Mouse (Mus musculus) layer of hippocampus, adult 9-10 months (tissue): Measurements from ENCODE around the gene Wars.
"Not testable (repeated sequence)": the region's sequence is repeated elsewhere in the genome, so short reads cannot be mapped to it uniquely, and the experiment has no call there.

Source experiments
- DNase-seq: peaks from one replicate; pipeline ENCODE4 v3.0.0; 2022; ENCODE audit warnings: low spot score

Gene Wars

DNA sequence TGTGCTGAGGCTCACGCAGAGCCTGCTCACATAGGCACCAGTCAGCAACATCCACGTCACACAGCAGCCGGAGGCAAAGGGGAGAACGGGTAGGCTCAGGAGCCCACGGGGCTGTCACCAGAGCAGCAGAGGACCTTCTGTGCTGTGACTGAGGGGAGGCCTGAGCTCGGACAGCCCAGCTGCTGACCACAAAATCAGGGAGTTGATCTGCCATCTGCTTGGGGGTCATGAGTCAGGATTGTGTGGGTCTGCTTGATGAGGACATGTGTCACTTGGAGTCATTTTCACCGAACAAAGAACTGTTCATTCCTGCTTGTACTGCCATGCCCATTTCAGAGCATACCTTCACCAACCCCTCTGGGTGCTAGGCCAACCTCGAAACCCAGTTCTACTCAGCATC, 37.8 kb downstream of the Wars start:
- no peak for DNase-seq

DNA sequence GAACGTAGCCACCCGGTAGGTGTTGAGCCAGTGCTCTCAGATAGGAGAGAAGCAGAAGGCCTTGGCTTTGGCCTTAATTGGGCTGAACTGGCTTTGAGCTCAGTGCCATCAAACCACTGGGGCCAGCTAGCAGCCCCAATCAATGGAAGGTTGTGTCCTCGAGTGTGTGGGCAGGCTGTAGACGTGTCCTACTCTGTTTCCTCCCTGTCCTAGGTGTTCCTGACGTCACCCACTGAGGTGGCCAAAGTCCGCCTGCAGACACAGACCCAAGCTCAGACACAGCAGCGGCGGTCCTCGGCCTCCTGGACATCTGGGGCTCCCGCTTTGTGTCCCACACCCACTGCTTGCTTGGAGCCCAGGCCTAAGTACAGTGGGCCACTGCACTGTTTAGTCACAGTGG, 38.9 kb downstream of the Wars start:
- no peak for DNase-seq

DNA sequence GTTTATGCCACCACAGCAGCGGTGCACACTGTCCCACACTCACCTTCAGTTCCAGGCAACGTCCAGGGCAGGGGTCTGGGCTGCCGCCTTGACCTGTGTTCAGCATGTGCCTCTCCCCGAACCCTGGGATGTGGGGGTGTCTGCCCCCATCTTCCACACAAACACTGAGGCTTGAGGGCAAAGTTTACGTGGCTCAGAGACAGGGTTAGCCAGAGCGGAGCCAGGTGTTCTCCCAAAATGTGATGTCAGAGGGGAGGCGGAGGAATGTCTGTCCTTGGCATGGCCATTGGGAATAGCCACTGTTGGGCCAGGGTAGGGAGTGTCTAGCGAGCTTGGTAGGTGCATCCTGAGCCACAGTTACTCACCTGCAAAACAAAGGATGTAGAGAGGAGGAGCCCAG, 41.2 kb downstream of the Wars start:
- DNase-seq: no peak

DNA sequence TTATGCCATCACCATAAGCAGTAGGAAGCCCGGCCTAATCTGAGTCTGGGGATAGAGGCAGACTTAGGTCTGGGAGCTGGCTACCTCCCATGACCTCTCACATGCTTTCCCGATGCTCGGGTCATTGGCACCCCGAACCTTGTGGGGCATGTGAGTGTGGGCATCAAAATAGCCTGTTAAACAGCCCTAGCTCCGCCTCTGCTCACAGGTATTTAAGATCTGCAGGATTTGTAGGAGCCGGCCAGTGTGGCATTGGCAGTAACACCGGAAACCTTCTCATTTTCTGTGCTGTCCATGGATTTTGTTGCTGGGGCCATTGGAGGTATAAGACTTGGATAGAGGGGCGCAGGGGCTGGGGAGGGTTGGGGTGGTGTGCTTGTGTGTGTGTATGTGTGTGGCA, 43.1 kb downstream of the Wars start:
- DNase-seq: no peak

DNA sequence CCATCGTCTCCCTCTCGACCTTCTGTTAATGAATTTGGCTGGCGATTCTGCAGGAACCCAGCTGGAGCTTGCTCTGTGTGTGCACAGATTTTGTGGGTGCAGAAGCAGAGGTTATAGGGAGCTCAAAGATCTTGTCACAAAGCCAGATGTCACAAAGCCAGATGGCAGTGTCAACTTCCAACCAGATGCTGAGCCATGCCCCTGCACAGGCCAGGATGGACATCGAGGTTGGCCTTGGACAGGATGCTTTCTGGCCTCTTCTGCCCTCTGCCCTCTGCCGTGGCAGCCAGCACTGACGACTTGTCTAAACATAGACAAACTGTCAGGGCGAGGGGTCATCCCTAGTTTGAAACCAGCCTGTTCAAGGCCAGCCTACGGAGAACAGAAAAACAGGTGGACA, 43.8 kb downstream of the Wars start:
- DNase-seq: no peak

DNA sequence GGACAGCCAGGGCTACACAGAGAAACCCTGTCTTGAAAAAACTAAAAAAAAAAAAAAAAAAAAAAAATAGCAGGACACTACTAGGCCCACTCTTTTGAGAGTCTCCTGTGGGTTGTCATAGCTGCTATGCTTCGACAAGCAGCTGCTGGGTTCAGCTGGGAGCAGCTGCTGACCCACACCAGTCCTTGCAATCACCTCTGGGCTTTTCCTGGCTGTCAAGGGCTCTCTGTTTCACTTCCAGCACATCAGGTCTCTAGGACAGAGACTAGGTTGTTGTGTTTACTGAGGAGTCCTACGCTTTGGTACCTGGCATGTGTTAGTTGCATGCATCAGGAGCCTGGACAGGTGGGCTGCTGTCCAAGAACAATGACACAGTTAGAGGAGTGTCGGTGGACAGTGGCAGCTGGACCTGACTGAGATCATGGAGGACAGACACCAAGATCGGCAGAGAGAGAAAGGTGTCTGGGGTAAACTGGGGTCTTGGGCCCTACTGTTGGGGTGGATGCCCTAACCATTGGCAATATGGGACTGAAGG, 44.4 kb downstream of the Wars start:
- no peak for DNase-seq

DNA sequence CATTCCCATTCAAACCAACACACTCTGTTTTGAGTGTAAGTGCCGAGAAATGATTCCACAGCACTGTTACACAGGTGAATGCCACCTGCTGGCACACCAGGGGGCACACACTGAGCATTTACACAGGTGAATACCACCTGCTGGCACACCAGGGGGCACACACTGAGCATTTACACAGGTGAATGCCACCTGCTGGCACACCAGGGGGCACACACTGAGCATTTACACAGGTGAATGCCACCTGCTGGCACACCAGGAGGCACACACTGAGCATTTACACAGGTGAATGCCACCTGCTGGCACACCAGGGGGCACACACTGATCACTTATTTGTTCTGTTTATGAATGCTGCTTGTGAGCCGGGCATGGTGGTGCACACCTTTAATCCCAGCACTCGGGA, 45.9 kb downstream of the Wars start:
- DNase-seq: not testable (repeated sequence)

DNA sequence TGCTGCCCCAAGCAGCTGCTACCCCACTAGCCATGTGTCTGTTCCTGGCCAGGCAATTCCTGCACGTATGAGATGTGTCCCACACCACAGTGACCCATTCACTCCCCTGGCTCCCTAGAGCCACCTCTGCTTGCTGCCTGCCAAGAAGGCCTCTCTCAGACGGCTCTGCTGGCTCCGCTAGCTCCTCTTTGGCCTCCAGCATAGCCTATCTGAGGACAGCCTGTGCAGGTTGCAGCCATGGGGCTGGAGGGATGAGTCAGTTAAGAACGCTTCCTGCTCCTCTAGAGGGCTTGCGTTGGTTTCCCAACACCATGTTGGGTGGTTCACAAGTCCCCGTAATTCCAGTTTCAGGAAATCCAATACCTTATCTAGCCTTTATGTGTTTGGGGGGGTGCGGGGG, 51.3 kb downstream of the Wars start:
- DNase-seq: no peak

DNA sequence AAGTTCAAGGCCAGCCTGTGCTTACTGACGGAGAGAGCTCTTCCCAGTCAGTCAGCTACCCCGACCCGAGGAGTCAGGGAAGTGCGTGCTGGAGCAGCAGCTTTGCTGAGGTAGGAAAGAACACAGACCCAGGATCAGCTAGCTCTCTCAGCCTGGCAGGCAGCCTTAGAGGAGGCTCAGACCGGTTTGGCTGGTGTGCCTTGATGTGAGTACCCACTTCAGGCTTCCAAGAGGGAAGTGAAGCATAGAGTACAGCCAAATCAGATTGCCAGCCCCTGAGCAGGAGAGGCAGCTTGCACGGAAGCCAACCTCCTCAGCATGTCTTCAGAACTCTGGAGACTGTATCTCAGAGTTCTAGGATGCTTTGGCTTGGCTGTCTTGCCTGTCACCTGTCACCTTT, 52.8 kb downstream of the Wars start:
- no peak for DNase-seq

DNA sequence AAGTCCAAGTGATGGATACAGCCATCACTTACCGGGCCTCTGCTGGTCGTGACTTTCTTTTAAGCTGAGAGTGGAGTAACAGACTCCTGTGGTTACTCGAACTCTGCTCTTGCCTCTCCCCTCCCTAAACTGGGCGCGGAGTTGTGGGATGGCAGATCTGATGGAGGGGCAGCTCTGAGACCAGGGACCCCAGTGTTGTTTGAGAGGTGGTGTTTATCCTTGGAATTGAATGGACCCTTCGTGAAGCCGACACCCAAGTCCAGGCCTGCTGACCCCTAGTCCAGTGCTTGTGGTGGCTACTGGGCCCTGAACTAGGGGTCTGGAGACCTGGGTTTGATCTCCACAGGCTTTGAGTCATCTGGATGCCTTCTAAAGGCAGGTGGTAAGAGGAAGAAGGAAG, 57.3 kb downstream of the Wars start:
- no peak for DNase-seq

DNA sequence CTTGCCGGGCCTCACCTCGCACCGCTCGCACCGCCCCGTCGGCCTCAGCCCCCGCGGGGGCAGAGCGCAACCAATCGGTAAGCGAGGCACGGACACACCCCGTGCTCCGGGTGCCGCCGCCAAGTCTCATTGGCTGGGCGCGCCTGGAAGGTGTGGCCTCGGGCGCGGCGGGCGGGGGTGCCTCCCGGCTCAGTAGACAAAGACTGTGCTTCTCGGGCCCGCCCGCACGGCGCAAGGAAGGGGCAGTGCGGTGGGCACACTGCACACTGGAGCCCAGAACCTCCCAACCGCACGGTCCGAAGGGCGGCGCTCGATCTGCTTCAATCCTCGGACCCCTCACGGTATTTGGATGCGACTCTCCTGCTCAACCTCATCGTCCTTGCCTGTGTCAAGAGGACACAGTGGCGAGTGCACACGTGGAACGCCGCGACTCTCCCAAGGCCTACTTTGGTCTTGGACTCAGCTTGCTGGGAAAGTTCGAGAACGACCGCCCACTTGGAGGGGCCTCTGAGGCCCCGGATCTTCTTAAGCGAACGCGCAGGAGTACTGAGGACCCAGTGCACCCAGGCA, 58.0 kb downstream of the Wars start, which contains the start of the genes Slc25a29 and Slc25a47:
Gene Slc25a29 (minus strand): TSS at position 44 of the 570 bp plus-strand sequence.
Gene Slc25a47 (plus strand): TSS at position 207 of the 570 bp plus-strand sequence.
- DNase-seq: peak; percentile 89

DNA sequence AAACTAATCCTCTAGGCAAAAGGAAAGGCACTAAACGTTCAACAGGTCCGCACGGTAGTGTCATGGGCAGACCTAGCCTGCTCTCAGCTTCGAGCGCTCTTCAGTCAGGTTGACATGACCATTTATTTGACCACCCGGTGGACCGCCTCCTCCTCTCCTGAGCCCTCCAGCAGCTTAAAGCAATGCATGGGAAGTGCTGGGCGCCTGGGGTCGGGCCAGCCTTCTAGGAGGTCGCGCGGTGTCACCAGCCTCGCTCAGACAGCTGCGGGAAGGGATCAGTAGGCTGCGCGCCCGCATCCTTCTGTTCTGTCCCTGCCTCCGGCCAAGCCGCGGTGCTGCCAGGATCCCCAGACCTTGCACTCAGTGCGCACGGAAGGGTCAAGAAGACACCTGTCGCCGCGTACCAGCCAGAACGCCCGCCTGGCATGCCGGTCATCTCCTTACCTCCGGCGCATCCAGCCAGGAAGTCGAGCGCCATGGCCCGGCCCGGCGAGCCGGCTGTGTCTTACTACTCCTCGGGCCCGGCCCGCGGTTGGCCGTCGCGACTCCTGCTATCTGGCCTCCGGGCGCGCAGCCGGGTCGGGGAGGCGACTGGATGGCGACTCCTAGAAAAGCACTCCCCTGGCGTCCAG, 58.6 kb downstream of the Wars start:
- no peak for DNase-seq

DNA sequence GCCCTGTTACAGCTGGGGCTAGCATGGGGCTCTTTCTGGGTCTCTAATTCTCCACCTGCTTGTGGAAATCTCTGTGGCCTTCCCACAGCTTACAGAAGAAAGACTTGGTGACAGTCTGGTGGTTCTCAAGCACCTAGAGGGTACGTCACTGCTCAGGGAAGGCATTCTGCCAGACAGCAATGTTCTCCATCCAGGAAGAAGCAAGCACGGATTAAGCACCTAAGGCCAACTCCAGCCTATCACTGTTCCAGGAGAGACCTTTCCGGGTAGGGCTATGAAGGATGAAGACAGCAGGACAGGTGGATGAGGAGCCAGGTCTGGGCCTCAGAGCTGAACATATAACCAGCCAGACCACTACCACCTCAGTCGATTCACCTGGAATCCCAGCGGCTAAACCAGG, 59.2 kb downstream of the Wars start:
- DNase-seq: no peak

DNA sequence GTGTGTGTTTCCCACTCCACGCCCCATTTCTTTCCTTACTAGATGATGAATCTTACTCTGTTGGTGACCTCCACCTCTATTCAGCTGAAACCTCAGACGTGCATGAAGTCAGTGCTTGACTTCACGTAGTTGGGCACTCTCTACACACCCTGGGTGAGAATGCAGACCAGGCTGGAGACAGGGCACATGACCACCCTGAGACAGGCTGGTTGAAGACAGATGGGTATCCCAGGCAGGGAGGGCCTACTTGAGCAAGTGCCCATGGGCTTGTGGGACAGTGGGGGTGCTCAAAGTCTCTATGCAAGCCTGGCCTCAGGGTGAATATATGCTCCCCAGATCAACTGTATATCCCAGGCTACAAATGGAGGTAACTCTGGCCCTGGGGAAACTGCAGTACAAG, 59.6 kb downstream of the Wars start:
- DNase-seq: no peak

DNA sequence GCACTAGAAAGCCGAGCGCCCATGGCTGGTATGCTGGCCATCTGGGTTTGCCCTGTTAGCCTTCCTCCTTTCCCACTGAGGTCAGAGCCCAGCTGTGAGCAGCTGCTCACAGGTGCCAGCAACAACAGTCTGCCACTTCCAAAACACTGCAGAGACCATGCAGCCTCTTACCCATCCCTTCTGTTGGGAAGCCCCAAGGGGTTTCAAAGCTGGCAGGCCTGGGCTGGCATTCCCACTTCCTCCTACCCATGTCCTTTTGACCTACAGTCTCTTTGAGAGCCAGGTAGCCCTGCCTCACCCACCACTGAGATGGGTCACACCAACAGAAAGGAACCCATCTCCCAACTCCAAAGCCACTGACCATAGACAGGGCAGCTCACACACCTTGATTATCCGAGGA, 60.6 kb downstream of the Wars start:
- DNase-seq: no peak

DNA sequence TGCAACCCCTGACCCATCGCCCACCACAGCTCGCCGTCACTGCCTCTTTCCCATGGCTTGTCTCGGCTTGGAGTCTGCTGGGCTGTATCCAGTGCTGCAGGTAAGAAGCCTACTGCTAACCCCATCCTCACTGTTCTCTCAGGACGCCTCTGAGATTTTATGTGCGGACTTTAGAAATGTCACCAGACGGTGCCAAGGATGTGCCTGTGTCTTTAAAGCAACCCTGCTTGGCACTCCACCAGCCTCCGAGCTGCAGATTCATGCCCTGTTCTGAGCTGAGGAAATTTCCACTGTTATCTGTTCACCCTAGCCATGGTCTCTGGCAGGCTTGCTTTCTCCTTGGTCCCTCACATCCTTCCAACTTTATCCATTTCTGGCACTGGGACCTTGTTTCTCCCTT, 61.1 kb downstream of the Wars start:
- DNase-seq: no peak

DNA sequence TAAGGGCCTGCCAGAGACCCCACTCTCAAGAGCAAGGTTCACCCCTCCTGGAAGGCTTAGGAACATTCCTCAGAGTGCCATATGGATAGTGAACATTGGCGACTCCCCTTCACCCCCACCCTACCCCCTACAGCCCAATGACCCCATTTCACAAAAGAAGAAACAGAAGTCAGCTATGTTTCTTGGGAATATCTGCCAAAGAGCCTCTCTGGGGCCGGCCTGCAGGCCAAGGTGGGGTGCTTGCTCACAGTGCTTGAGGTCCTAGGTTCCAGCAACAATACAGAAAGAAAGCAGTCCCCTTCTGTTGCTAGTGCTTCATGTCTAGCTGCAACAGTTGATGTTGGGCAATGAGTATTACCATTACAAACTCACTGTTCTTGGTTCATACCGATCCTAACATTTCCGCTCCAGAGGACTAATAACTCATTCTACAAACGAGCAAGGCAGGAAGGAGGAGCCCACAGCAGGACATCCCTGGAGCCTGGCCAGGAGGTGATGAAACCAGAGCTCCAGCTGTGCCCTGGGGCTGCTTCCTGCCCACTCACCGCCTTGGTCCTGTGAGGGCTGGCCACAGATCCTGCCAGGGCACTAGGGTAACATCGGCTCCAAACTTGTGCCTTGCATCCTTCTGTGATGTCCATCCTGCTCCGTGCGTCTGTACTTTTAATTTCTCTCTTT, 61.9 kb downstream of the Wars start:
- no peak for DNase-seq

DNA sequence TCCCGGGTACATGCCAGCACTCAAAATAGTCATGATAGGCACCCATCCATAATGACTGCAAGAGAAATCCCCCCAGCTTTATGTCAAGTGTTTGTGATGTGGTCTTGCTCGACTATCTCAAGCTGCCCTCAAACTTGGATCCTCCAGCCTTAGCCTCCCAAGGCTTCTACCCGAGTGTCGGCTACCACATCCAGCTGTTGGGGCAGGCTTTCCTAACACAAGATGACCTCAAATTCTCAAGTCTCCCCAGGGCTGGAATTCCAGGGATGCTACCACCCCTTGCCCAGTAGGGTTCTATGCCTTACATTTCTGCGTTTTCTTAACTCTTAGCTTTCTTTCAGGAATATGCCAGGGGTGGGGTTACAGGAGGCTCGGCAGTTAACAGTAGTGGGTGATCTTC, 63.6 kb downstream of the Wars start:
- no peak for DNase-seq

DNA sequence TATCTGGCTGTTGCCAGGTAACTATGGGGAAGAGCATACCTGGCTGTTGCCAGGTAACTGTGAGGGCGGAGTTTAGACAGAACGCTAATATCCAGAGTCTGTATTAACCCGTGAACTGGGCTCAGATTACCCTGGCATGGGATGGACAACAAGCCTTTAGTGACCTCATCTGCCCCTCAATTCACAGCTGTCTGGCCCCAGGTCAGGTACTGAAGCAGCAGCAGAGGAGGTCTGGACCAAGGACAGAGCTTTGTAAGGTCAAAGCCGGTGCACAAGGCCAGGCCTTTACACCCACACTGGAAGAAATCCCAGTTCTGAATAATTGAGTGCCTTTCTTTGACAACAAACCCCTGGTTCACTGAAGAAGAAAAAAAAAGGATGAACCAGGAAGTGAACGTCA, 64.3 kb downstream of the Wars start:
- DNase-seq: no peak

DNA sequence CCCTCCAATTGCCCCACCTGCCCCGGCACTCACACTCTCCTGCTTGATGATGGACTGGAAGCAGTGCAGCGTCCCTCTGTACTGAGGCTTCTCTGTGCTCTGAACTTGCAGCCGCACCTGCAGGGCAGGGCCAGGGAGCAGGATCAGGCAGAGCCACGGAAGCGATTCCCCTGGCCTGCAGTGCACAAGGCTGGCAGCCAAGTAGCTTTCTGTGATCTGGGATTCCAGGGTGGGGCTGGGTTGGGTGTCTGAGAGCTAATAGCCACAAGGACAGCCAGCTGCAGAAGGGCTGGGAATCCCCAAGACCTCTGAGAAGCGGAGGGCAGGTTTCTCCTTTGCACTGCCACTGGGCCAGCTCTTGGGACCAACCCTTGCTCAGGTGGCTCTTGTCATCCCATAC, 66.3 kb downstream of the Wars start:
- no peak for DNase-seq

DNA sequence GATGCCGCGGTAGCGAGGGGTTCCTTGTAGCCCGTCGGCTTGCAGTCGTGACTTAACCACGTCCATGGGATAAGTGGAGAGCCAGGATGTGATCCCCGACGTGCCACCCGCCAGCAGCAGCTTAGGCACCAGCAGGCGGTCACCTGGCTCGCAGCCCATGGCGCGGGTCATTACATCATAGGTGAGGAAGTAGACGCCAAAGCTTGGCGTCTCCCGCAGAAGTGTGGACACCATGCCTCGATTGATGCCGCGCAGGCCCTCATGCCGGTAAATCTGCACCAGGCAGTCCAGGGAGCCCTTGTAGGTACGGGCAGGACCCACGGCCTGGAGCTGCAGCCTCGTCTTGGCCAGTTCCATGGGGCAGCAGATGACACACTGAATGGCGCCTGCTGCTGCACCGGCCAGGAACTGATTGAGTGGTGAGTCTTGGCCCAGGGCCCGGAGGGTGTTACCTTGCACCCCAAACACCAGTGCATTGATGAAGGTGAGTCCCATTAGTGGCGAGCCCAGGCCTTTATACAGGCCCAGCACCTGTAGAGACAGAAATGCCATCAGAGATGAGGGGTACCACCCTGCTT, 66.9 kb downstream of the Wars start:
- no peak for DNase-seq

DNA sequence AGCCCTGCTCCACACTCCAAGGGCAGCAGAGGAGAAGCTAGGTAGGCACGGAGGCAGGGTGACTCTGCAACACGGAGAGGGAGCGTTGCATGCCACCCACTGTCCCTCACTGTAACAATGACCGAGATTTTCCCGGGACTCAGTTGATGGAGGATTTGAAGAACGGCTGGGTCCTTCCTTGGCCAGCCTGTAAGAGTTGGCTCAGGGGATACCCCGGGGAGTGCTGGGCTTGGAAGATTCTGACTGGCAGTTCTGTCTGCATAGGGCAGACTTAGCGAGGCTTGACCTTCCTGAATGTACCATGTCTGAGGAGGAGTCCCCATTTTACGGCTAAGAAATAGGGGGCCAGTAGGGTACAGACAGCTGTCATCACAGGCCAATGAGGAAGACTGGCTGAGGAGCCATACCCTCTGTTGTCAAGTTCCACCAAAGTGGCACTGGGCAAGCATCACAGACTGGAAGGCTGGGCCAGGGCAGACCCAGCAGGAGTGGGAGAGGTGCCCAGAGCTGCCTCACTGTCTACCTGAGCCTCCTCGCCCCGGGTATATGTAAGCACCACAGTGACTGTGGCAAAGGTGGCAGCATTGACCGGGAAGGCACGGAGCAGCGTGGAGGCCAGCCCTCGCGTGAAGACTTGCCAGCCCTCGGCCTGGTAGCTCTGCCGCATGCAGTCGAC, 67.6 kb downstream of the Wars start:
- DNase-seq: no peak
